Mouse (Mus musculus): ENCODE measurements around the gene Gm37240.

- TF ChIP-seq POLR2A (IDR thresholded peaks at IDR 0.05; ENCODE audit: borderline replicate concordance, low read depth, low read length) (no peak), CTCF (IDR thresholded peaks at IDR 0.05; ENCODE audit: low read depth, low read length) (no peak)
Observed at GRCm38 (mm10) chr3:85649176-85649575, 238.1 kb downstream of the Gm37240 start.

Data from bone marrow macrophage, adult 2 months (primary cell).